Mouse (Mus musculus) ES-E14 (cell line): ENCODE data around the gene Birc6. TPM values are rescaled to one million over a fixed set of nuclear protein-coding genes. Genes with fewer than 3 reads are reported as not detected.
A peak's percentile ranks its signal among the peaks of the same experiment; 100 is the strongest.

ENCODE experiments used
- DNase-seq: peaks from one replicate; pipeline ENCODE4 v3.0.0-alpha.2; 2013; ENCODE audit warnings: low read depth, low spot score
- H3K27ac ChIP-seq: 2 replicates; pipeline ENCODE4 v1.5.1; 2012; ENCODE audit warnings: low read depth, mild to moderate bottlenecking, low read length, moderate library complexity, mixed read lengths; ENCODE audit not compliant: poor library complexity, insufficient read depth, severe bottlenecking
- H3K36me3 ChIP-seq: 2 replicates; pipeline ENCODE4 v1.6.1; 2012; ENCODE audit warnings: mild to moderate bottlenecking, low read length, moderate library complexity, mixed read lengths; ENCODE audit not compliant: control insufficient read depth, poor library complexity, insufficient read depth, severe bottlenecking
- H3K4me1 ChIP-seq, 2 experiments: fragments of 150-350 bp in 1 of 2; sonication (generic) in 1 of 2; 2 replicates each; pipeline ENCODE4 v1.6.1; 2012; ENCODE audit warnings: low read length in 2 of 2, mild to moderate bottlenecking in 1 of 2, mixed read lengths in 1 of 2; ENCODE audit not compliant: control insufficient read depth in 2 of 2, insufficient read depth in 2 of 2, poor library complexity in 1 of 2
- H3K4me3 ChIP-seq, 2 experiments: fragments of 150-350 bp in 1 of 2; sonication (generic) in 1 of 2; 2 replicates each; pipeline ENCODE4 v1.5.1; 2012; ENCODE audit warnings: low read length in 2 of 2, low read depth in 1 of 2, mild to moderate bottlenecking in 1 of 2, mixed read lengths in 1 of 2; ENCODE audit not compliant: insufficient read depth in 1 of 2, poor library complexity in 1 of 2, severe bottlenecking in 1 of 2
- H3K9ac ChIP-seq: 2 replicates; pipeline ENCODE4 v1.6.1; 2012; ENCODE audit warnings: low read depth, mild to moderate bottlenecking, low read length, mixed read lengths; ENCODE audit not compliant: poor library complexity, insufficient read depth, severe bottlenecking
- H3K9me3 ChIP-seq: fragments of 150-350 bp; sonication (generic); 2 replicates; pipeline ENCODE4 v1.6.1; 2012; ENCODE audit warnings: low read depth, mild to moderate bottlenecking, low read length; ENCODE audit not compliant: control insufficient read depth, insufficient read depth
- CHD2 ChIP-seq: IDR thresholded peaks from 2 replicates; pipeline ENCODE4 v1.6.1; 2014; ENCODE audit warnings: mild to moderate bottlenecking, low read depth, low read length, inconsistent platforms
- HCFC1 ChIP-seq: IDR thresholded peaks from 2 replicates; pipeline ENCODE4 v1.6.1; 2012; ENCODE audit warnings: low read length, inconsistent platforms, borderline replicate concordance; ENCODE audit not compliant: insufficient read depth
- MAFK ChIP-seq: IDR thresholded peaks from 2 replicates; pipeline ENCODE4 v1.6.1; 2014; ENCODE audit warnings: mild to moderate bottlenecking, low read depth, low read length, inconsistent platforms; ENCODE audit not compliant: insufficient read depth
- ZC3H11A ChIP-seq: IDR thresholded peaks from 2 replicates; pipeline ENCODE4 v1.6.1; 2012; ENCODE audit warnings: low read depth, mild to moderate bottlenecking, inconsistent platforms, low read length, borderline replicate concordance
- ZNF384 ChIP-seq: IDR thresholded peaks from 2 replicates; pipeline ENCODE4 v1.6.1; 2012; ENCODE audit warnings: low read depth, low read length, inconsistent platforms
- in situ Hi-C, 2 experiments: fragments of 600-800 bp; cut with MboI; formaldehyde crosslinking; loops; one replicate each; pipeline ENCODE4 v1.15.1; 2025; ENCODE audit warnings: low sequenced_read_pairs in 2 of 2, inconsistent platforms in 1 of 2; ENCODE audit not compliant: unreplicated experiment in 2 of 2
- total RNA-seq: library from RNA; depleted of rRNA; stranded (reverse); fragments of 300-350 nt; gene quantifications from 2 replicates; pipeline ENCODE4 v1.2.3, GENCODE M21; 2012

Birc6 gene
- total RNA-seq, 1 experiment: 122 TPM

GRCm38 (mm10) chr17:74528648-74529532 is 795 bp downstream of the Birc6 start:
- DNase-seq: no peak
- in situ Hi-C loops: no loop called here
- TF ChIP-seq ZNF384: no peak
- no peak for TF ChIP-seq CHD2
- no peak for TF ChIP-seq ZC3H11A
- peak overlapping the region; percentile 95 for H3K9ac ChIP-seq
- H3K27ac ChIP-seq: peak overlapping the region; percentile 88
- H3K4me3 ChIP-seq: peak overlapping the region; percentile 95 to 98
- no peaks in the 10 kb centered on the region for H3K9me3 ChIP-seq
- H3K4me1 ChIP-seq: peaks cover 0 to 2% of the 10 kb centered on the region in 2 experiments; a peak in 2 of 4 replicates
- H3K36me3 ChIP-seq: no peaks in the 10 kb centered on the region

GRCm38 (mm10) chr17:74529533-74529824 is 1.4 kb downstream of the Birc6 start:
- Histone ChIP-seq H3K9me3 (no peaks in the 10 kb centered on the region), H3K27ac (no peak overlapping the region), H3K9ac (peak overlapping the region; percentile 95), H3K4me3 (peak overlapping the region; percentile 95 to 98), H3K36me3 (no peaks in the 10 kb centered on the region), H3K4me1 (peaks cover 0 to 5% of the 10 kb centered on the region in 2 experiments; a peak in 2 of 4 replicates)
- in situ Hi-C loops: no loop called here
- DNase-seq: no peak
- no peak for TF ChIP-seq ZC3H11A

- no peak overlapping the region for H3K4me3 ChIP-seq
- TF ChIP-seq HCFC1: no peak
- no peak for TF ChIP-seq MAFK
- no peak for TF ChIP-seq CHD2
- no peak for TF ChIP-seq ZC3H11A
- TF ChIP-seq ZNF384: no peak
- H3K4me1 ChIP-seq: peaks cover 0 to 6% of the 10 kb centered on the region in 2 experiments; a peak in 2 of 4 replicates
- no peaks in the 10 kb centered on the region for H3K9me3 ChIP-seq
- no peaks in the 10 kb centered on the region for H3K36me3 ChIP-seq
- DNase-seq: no peak
- in situ Hi-C loops: no loop called here
- no peak overlapping the region for H3K9ac ChIP-seq
- no peak overlapping the region for H3K27ac ChIP-seq
These were observed 6.9 kb downstream of the Birc6 start for GRCm38 (mm10) chr17:74534971-74535370.

- Histone ChIP-seq H3K4me3 (no peak overlapping the region), H3K4me1 (peaks cover 0 to 6% of the 10 kb centered on the region in 2 experiments; a peak in 1 of 4 replicates), H3K27ac (no peak overlapping the region), H3K36me3 (no peaks in the 10 kb centered on the region), H3K9me3 (no peaks in the 10 kb centered on the region), H3K9ac (no peak overlapping the region)
- DNase-seq: no peak
- in situ Hi-C loops: no loop called here
- TF ChIP-seq ZC3H11A (no peak), HCFC1 (no peak), ZNF384 (no peak), CHD2 (no peak), MAFK (no peak)
These were observed 9.4 kb downstream of the Birc6 start for GRCm38 (mm10) chr17:74537526-74537925.

GRCm38 (mm10) chr17:74543615-74544014 is 15.5 kb downstream of the Birc6 start:
- no peaks in the 10 kb centered on the region; the same call in 1 of the 2 replicates for H3K36me3 ChIP-seq
- no peak overlapping the region for H3K27ac ChIP-seq
- TF ChIP-seq CHD2 (no peak), ZC3H11A (no peak), MAFK (no peak), ZNF384 (no peak), HCFC1 (no peak)
- H3K4me3 ChIP-seq: no peak overlapping the region
- H3K4me1 ChIP-seq: 0 out of 4 replicates have a peak, but pooled peaks cover 0 to 1% of the 10 kb centered on the region in 2 experiments
- H3K9ac ChIP-seq: no peak overlapping the region
- no peak for DNase-seq
- in situ Hi-C loops: no loop called here
- no peaks in the 10 kb centered on the region for H3K9me3 ChIP-seq
